In the genomic region with DNA sequence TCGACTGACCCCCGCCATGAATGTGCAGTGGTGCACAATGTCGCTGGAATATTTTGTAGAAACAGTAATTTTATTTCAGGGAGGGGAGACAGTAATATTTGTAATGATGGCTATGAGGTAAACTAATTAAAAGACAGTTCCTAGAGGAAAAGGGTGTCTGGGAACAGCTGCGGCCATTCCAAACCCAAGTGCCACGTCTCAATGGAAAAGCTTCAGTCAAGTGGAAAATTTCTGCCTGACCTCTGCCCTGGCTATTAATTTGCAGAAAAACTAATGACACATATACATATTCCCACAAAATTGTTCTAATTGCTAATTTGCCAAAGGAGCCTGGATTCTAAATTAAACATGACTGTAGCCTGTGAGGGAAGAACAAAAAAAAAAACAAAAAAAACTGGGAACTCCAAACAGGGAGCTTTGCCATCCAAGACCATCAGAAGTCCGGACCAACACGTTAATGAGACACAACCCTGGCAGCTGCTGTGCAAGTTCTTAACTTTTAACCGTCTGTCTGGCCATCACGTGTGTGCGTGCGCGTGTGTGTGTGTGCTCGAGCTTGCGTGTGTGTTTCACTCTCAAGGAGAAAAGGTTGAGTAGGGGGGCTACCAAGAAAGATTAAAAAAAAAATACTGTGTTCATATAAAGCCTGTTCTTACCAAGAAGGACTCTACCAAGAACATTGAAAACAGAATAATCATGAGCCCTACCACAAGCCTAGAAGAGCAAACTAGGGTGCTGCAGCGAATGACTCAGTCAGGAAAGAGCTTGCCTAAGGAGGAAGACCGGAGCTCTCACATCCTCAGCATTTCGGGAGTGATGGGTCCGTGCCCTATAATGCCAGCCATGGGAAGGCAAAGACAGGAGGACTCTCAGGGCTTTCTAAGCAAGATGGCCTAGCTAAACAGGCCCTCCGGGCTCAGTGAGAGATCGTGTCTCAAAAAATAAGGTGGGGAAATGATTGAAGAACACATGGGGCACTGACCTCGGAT, we compare ENCODE assay signal across 9 mouse cellular contexts.
DNase-seq lines count a peak whose midpoint lies in the region; ATAC-seq and TF ChIP-seq lines count a peak whose summit lies in the region.
"Had no signal": no experiment of that assay in that cellular context is flagged by ENCODE, and none has a peak within 500 bp of the region (broad histone marks: within the 10 kb centered on the region; RNA-seq: fewer than 3 reads in every experiment).

No protein-coding gene starts in this region.

- no peak overlapping the region for H3K4me3 ChIP-seq in heart, adult 2 months
- H3K4me3 ChIP-seq in heart, embryonic 11.5 days (ENCODE audit: low read depth, low read length) = no peak overlapping the region
- no peak overlapping the region for H3K4me3 ChIP-seq in lung, embryonic 16.5 days (ENCODE audit: low read length)
- H3K4me3 ChIP-seq in forebrain, embryonic 13.5 days = no peak overlapping the region
- H3K4me3 ChIP-seq: limb, embryonic 12.5 days had no signal

- H3K27me3 ChIP-seq in heart, adult 2 months (ENCODE audit: control insufficient read depth, insufficient read depth, low read length) = no peaks in the 10 kb centered on the region
- H3K27me3 ChIP-seq in heart, embryonic 11.5 days (ENCODE audit: control insufficient read depth, insufficient read depth, low read length) = no peaks in the 10 kb centered on the region
- no peaks in the 10 kb centered on the region for H3K27me3 ChIP-seq in lung, embryonic 16.5 days (ENCODE audit: control insufficient read depth, insufficient read depth, low read depth, low read length)
- peaks cover 31% of the 10 kb centered on the region for H3K27me3 ChIP-seq in forebrain, embryonic 13.5 days
- H3K27me3 ChIP-seq: limb, embryonic 12.5 days had no signal

- DNase-seq in heart, adult 2 months = no peak
- DNase-seq in lung, postnatal 14 days = no peak
- DNase-seq in retina, embryonic 14.5 days (ENCODE audit: low spot score) = peak; percentile 96
- no peak for DNase-seq in spleen, adult 18-20 months
- DNase-seq in cerebellum, postnatal 25 days = no peak

- no peaks in the 10 kb centered on the region for H3K79me2 ChIP-seq in heart, adult 2 months (replicated peaks; ENCODE audit: control insufficient read depth, insufficient read depth, low read length)

- peaks cover 5% of the 10 kb centered on the region for H3K36me3 ChIP-seq in heart, adult 2 months (ENCODE audit: control insufficient read depth, insufficient read depth, low read length)
- peaks cover 9% of the 10 kb centered on the region; the same call in 1 of the 2 replicates for H3K36me3 ChIP-seq in heart, embryonic 11.5 days (ENCODE audit: control insufficient read depth, insufficient read depth, low read length)
- peaks cover 10% of the 10 kb centered on the region for H3K36me3 ChIP-seq in lung, embryonic 16.5 days (ENCODE audit: control insufficient read depth, insufficient read depth, low read length)
- peaks cover 14% of the 10 kb centered on the region; the same call in 1 of the 2 replicates for H3K36me3 ChIP-seq in forebrain, embryonic 13.5 days (ENCODE audit: poor library complexity, severe bottlenecking)

- peak overlapping the region; percentile 66 for H3K27ac ChIP-seq in heart, adult 2 months
- no peak overlapping the region for H3K27ac ChIP-seq in heart, embryonic 11.5 days (ENCODE audit: low read depth, low read length)
- peak overlapping the region; percentile 91 for H3K27ac ChIP-seq in lung, embryonic 16.5 days (ENCODE audit: low read length)
- no peak overlapping the region for H3K27ac ChIP-seq in forebrain, embryonic 13.5 days

- intact Hi-C loops in heart, adult 2 months (cut with DNase I) = no loop called here

- H3K9ac ChIP-seq in heart, adult 2 months (ENCODE audit: low read depth, low read length) = no peak overlapping the region
- H3K9ac ChIP-seq in heart, embryonic 11.5 days (ENCODE audit: low read depth, low read length) = no peak overlapping the region
- no peak overlapping the region for H3K9ac ChIP-seq in lung, embryonic 16.5 days (ENCODE audit: low read length)
- no peak overlapping the region for H3K9ac ChIP-seq in forebrain, embryonic 13.5 days
- H3K9ac ChIP-seq: limb, embryonic 12.5 days had no signal

- no peak for TF ChIP-seq CTCF in heart, adult 2 months (IDR thresholded peaks at IDR 0.05)

- no peak for TF ChIP-seq POLR2A in heart, adult 2 months (IDR thresholded peaks at IDR 0.05; ENCODE audit: insufficient read depth, low read depth, low read length)

- ATAC-seq in heart, embryonic 11.5 days (replicated peaks; ENCODE audit: insufficient number of reproducible peaks, low FRiP score, low TSS enrichment) = no peak
- no peak for ATAC-seq in lung, embryonic 16.5 days (ENCODE audit: low read depth)
- ATAC-seq in forebrain, embryonic 13.5 days = peak; percentile 23; the same call in 1 of the 2 replicates

- 78% methylated on average over 21 of the region's 21 CpGs for WGBS in heart, adult 2 months
- 86% methylated on average over 21 of the region's 21 CpGs for WGBS in heart, embryonic 11.5 days (ENCODE audit: insufficient replicate concordance)
- WGBS in lung, embryonic 16.5 days = 82% methylated on average over 21 of the region's 21 CpGs
- WGBS in forebrain, embryonic 13.5 days = 34% methylated on average over 21 of the region's 21 CpGs

- no peak for TF ChIP-seq EP300 in heart, adult 2 months (IDR thresholded peaks at IDR 0.05; ENCODE audit: insufficient read depth, low read depth, low read length)

- no peaks in the 10 kb centered on the region for H3K9me3 ChIP-seq in heart, embryonic 11.5 days (replicated peaks; ENCODE audit: control insufficient read depth, low read length)
- H3K9me3 ChIP-seq in lung, embryonic 16.5 days (ENCODE audit: control insufficient read depth, low read length) = no peaks in the 10 kb centered on the region
- no peaks in the 10 kb centered on the region for H3K9me3 ChIP-seq in forebrain, embryonic 13.5 days (replicated peaks)
- H3K9me3 ChIP-seq: limb, embryonic 12.5 days had no signal

- no peak overlapping the region for H3K4me2 ChIP-seq in heart, embryonic 11.5 days
- H3K4me2 ChIP-seq in lung, embryonic 16.5 days (ENCODE audit: low read depth, low read length) = no peak overlapping the region
- H3K4me2 ChIP-seq in forebrain, embryonic 13.5 days = no peak overlapping the region; the same call in 1 of the 2 replicates
- H3K4me2 ChIP-seq: limb, embryonic 12.5 days had no signal

- H3K4me1 ChIP-seq in heart, adult 2 months (ENCODE audit: control insufficient read depth, insufficient read depth, low read length) = peaks cover 5% of the 10 kb centered on the region
- H3K4me1 ChIP-seq in heart, embryonic 11.5 days (ENCODE audit: control insufficient read depth, insufficient read depth, low read length) = peaks cover 21% of the 10 kb centered on the region
- peaks cover 51% of the 10 kb centered on the region for H3K4me1 ChIP-seq in lung, embryonic 16.5 days (replicated peaks; ENCODE audit: control insufficient read depth, insufficient read depth, low read length)
- H3K4me1 ChIP-seq in forebrain, embryonic 13.5 days = peaks cover 36% of the 10 kb centered on the region

Comparison
In these comparisons a context has a peak if more than half of its experiments do, and no peak if none do; other contexts are left out.
1. H3K27ac ChIP-seq: peak in heart, adult 2 months (single experiment) and lung, embryonic 16.5 days (single experiment); none in heart, embryonic 11.5 days (single experiment) and forebrain, embryonic 13.5 days (single experiment).